Mouse (Mus musculus) Patski (cell line): ENCODE results near the gene Hmgn3. TPM values are rescaled to one million over a fixed set of nuclear protein-coding genes. Genes with fewer than 3 reads are reported as not detected.
A peak's percentile ranks its signal among the peaks of the same experiment; 100 is the strongest.
"Not testable (repeated sequence)": the region's sequence is repeated elsewhere in the genome, so short reads cannot be mapped to it uniquely, and the experiment has no call there.

Experiments used
- ATAC-seq: fragments of 100-300 bp; one replicate; pipeline ENCODE4 v1.8.0; 2021
- CTCF ChIA-PET: fragments of 350-600 bp; sonication (Branson Sonifier 250); formaldehyde crosslinking; loops from one replicate; lab custom pipeline; 2022; ENCODE audit warnings: inconsistent platforms; lab: Charles Lee
- POLR2A ChIA-PET: fragments of 350-600 bp; sonication (Branson Sonifier 250); formaldehyde crosslinking; loops from one replicate; lab custom pipeline; 2022; ENCODE audit warnings: antibody characterized with exemption, inconsistent platforms; lab: Charles Lee
- DNase-seq: peaks from one replicate; pipeline ENCODE4 v3.0.0-alpha.2; 2011; ENCODE audit warnings: low read depth, low spot score
- H3K27me3 ChIP-seq: fragments of 371-371 bp; one replicate; pipeline ENCODE4 v1.5.1; 2021
- CTCF ChIP-seq: fragments of 100-300 bp; IDR thresholded peaks from one replicate; pipeline ENCODE4 v1.5.1; 2021
- in situ Hi-C: fragments of 300-500 bp; cut with MboI; formaldehyde crosslinking; loops from 3 replicates; pipeline ENCODE4 v1.11.1; 2018; ENCODE audit warnings: low pct_unique_long_range_greater_than_20kb, mixed read lengths
- polyA plus RNA-seq: library from polyadenylated mRNA; unstranded; gene quantifications from one replicate; pipeline ENCODE4 v1.2.3, GENCODE M21; 2021

The Hmgn3 gene
- polyA plus RNA-seq = 90.4 TPM

DNA sequence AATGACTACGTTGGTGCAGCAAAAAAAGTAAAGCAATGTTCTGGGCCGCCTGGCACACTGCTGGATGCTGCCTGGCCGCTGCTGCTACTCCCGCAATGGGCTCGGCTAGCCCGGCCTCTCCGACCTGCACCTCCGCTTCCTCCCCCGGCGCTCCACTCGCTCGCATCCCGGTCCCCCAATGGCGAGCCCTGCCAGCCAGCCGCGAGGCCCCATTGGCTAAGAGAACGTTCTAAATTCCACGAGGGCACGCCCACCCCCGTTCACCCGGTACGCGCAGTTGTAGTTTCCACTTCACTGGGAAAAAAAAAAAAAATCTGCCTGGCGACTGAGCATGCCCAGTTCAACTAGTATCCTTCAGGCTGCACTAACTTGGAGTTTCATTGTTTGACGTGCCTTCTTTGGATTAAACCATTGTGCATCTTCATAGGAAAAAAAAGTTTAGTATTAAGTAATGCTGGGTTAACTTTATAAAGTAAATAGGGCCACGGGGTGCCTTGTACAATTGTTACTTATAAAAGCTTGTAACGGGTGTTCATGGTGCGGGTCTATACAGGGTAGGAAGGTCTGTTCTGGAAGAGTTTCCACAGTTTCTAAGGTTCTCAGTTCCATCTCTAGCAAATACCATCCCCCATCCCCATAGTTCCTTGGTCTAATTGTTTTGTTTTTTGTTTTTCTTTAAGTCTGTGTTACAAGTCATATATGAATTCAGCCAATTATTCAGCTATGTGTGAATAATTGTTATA is at the start of gene Hmgn3:
Gene Hmgn3, minus strand, starts transcription at position 240 of the 743 bp plus-strand sequence.
- ATAC-seq (peak; percentile 98), DNase-seq (peak; percentile 61)
- ChIA-PET POLR2A (interaction anchor here (1.3 kb wide), 1 partner anchor 171 kb away, joined by 4 read pairs; the partner anchor contains the start of gene Phip), CTCF (interaction anchor here (1.5 kb wide), 1 partner anchor 15 kb away, joined by 3 read pairs; no protein-coding TSS in a partner anchor)
- in situ Hi-C loops = no loop called here
- H3K27me3 ChIP-seq = no peaks in the 10 kb centered on the region
- TF ChIP-seq CTCF = no peak

DNA sequence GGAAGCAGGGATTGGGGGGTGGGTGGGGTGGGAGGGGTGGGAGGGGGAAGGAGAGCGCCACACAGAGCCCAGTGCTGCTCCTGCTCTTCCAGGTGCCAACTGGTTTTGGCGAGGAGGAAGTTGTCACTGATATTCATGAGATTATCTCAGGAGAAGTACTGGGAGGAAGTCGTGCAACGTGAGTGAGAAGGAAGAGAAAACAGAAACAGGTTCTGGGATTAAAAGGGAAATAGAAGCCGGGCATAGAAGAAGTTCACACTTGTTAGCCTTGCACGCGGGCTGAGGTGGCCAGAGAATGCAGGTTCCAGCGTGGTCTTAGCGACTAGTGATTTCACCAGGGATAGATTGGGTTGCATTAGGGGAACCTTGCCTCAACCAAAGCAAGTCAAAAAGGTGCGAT is 49.3 kb upstream of the Hmgn3 start:
- ChIA-PET POLR2A (no interaction called here), CTCF (no interaction called here)
- no peaks in the 10 kb centered on the region for H3K27me3 ChIP-seq
- no peak for DNase-seq
- no peak for ATAC-seq
- no peak for TF ChIP-seq CTCF
- in situ Hi-C loops = no loop called here

DNA sequence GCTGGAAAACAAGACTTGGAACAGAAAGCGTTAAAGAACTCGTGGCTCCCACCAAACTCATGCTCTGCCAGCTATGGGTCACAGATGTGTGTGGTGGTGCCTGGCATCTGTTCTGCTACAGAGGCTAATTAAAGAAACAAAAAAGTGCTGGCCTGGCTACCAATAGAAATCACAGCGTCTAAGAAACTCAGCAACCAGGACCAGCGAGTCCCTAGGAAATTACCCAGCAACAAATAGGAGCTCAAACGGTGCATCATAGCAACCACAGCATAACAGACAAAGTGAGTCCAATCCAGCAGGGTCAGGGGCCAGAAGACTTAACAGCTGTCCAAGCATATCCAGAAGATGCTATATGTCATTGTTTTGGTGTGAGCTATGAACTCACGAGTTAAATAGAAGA is 48.5 kb upstream of the Hmgn3 start:
- TF ChIP-seq CTCF = no peak
- no peaks in the 10 kb centered on the region for H3K27me3 ChIP-seq
- CTCF ChIA-PET = no interaction called here
- POLR2A ChIA-PET = no interaction called here
- DNase-seq (no peak), ATAC-seq (no peak)
- in situ Hi-C loops = no loop called here

DNA sequence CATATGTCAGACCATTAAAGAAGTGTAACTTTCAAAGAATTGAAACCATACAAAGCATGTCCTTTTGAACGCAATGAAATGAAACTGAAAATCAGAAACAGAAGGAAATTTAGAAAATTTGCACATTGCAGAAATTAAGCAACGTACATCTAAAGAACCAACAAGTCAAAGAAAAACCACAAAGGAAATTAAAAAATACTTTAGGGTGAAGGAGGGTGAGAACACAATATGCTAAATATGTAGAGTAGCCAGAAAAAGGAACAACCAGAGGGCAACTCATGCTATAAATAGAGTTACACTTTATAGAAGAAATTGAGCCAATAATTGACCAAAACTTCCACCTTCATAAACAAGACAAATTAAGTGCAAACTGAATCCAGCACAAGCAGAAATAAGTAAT is 41.3 kb upstream of the Hmgn3 start:
- no peak for TF ChIP-seq CTCF
- DNase-seq (no peak), ATAC-seq (no peak)
- CTCF ChIA-PET = no interaction called here
- POLR2A ChIA-PET = no interaction called here
- H3K27me3 ChIP-seq = peaks cover 4% of the 10 kb centered on the region
- in situ Hi-C loops = no loop called here

DNA sequence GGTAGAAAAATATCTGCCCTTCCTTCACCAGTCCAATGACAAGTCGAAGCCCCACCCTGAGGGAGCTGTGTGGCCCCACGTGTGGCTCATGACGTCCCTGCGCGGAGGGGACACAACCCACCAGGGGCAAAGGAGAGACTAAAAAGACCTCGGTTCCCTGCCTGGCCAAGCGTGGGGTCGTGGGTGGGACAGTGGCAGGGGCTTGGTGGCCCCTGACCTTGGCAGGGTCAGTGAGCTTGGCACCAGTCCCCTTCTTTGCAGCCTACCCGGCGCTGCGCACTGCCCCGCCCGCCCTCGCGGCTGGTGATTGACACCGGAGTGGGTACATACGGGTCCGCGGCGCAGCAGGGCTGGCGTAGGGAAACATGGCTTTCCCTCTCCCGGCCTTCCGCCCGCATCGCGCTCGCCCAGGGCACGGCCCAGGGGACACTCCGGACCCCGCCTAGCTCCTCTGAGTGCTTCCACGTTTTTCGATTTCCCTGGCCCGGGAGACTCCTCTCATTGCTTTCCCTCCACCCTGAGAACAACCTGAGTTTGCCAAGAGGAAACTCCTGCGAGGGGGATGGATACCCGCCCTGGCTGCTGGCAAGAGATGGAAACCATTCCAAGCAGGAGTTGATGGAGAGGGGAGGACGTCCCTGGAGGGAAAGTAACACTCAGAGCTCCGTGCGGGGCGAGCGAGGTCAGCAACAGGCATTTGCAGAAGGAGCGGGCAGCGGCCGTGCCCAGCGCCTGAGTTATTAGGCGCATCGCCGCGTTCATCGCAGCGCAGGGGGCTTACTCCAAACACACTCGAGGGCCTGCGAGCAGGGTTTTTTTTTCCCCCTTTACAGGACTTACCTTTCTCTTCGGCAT is 667 bp downstream of the Hmgn3 start:
- CTCF ChIA-PET = interaction anchor here (1.1 to 1.5 kb wide), 2 partner anchors 14 to 15 kb away, joined by 3 read pairs; no protein-coding TSS in a partner anchor
- no peaks in the 10 kb centered on the region for H3K27me3 ChIP-seq
- in situ Hi-C loops = no loop called here
- POLR2A ChIA-PET = interaction anchor here (0.6 to 1.3 kb wide), 2 partner anchors 171 to 181 kb away, joined by 3 to 4 read pairs; partner anchors contain the start of gene Phip
- ATAC-seq = peak; percentile 74
- TF ChIP-seq CTCF = no peak
- DNase-seq = peak; percentile 9

DNA sequence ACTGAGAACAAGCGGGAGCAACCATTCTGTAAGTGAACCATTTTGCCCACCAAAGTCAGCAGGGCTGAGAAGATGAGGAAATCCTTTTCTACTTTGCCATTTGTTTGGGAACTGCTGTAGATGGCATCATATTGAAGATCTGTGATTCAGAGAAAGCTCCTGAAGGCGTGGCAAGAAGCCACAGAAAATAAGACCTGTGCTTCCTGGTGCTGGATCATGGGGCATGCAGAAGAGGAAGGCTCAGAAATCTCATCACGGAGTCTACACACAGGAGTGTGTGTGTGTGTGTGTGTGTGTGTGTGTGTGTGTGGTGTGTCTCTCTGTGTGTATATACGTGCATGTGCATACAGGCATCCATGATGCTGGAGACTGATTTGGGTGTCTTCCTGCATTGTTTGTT is 16.7 kb downstream of the Hmgn3 start:
- in situ Hi-C loops = no loop called here
- CTCF ChIA-PET = no interaction called here
- TF ChIP-seq CTCF = no peak
- DNase-seq (no peak), ATAC-seq (peak; percentile 35)
- POLR2A ChIA-PET = no interaction called here
- no peaks in the 10 kb centered on the region for H3K27me3 ChIP-seq

DNA sequence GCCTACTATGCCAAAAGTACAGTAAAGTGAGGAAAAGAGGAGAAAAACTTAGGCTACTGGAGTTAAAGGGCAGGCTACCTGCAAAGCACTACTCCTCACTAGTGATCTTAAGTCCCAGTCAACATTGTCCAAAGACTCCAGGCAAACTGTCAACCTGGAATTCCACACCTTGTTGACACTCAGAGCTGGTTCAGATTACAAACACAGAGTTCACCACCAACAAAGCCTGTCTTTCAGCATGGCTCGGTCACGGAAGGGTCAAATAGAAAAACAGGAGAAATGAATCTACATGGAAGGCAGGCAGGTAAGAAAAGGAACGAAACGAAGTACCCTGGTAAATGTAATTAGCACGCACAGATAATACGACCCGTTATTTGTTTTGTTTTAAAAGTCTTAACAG is 18.6 kb downstream of the Hmgn3 start:
- no peak for ATAC-seq

DNA sequence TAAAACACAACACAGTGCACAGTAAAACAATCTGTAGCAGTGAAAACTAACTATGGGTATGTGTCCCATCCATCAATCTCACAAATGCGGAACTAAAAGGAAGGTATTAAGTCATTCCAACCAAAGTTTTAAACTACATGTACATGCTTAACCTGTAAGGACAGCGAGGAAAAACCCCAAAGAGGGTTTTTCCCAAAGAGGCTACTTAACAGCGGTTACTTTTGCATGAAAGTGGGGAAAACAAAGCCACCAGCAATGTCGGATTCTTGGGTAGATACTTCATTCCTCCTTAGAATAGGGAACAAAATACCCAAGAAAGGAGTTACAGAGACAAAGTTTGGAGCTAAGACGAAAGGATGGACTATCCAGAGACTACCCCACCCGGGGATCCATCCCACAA is 20.0 kb downstream of the Hmgn3 start:
- ATAC-seq, in situ Hi-C loops, H3K27me3 ChIP-seq, DNase-seq, CTCF ChIA-PET, POLR2A ChIA-PET: not testable (repeated sequence)

More for the DNA sequence above, 18.6 kb downstream of the Hmgn3 start:
- CTCF ChIA-PET = no interaction called here
- POLR2A ChIA-PET = interaction anchor here (0.6 kb wide), 1 partner anchor 8 kb away, joined by 4 read pairs; no protein-coding TSS in a partner anchor
- no peak for TF ChIP-seq CTCF
- H3K27me3 ChIP-seq = no peaks in the 10 kb centered on the region
- DNase-seq = no peak
- in situ Hi-C loops = no loop called here

DNA sequence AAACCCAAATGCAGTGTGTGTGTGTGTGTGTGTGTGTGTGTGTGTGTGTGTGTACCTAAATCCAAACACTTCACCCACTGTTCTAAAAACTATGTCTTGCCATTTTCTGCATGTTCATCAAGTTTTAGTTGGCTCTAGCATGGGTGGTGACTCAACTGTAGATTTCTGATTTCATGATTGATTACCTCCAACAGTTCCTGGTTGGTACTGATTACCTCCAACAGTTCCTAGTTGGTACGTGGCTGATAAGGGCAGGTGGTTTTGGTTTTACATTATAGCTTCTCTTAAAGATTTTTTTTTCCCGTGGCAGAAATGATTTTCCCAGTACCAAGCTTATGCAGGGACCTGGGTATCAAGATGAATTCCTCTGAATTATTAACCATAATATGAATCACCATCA is 27.3 kb downstream of the Hmgn3 start:
- POLR2A ChIA-PET = no interaction called here
- no peak for TF ChIP-seq CTCF
- in situ Hi-C loops = no loop called here
- no peaks in the 10 kb centered on the region for H3K27me3 ChIP-seq
- DNase-seq = no peak
- no peak for ATAC-seq
- CTCF ChIA-PET = no interaction called here

DNA sequence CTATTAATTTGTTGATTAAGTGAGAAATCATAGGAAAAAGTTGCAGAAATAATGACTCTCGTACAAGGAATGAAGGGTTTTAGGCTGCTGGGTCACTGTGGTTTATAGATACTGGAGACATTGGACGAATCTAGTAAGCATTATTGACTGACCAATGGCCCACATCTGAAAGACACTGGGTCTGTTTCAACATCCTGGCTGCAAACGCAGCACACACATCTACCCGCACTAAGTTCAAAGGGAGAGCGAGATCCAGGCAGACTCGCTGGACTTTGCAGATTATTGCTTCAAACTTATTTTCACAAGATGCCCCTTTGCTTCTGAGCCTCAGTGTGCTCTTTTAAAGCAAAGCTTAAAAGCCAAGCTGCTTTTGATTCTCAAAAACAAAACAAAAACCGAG is 29.0 kb downstream of the Hmgn3 start:
- H3K27me3 ChIP-seq = no peaks in the 10 kb centered on the region
- in situ Hi-C loops = no loop called here
- no peak for ATAC-seq
- ChIA-PET CTCF (no interaction called here), POLR2A (no interaction called here)
- TF ChIP-seq CTCF = no peak
- no peak for DNase-seq
